Mouse (Mus musculus) heart, postnatal 25 days (tissue): ENCODE results near the gene Rab26. TPM values are rescaled to one million over a fixed set of nuclear protein-coding genes. Genes with fewer than 3 reads are reported as not detected.

Experiments used
- DNase-seq: peaks from one replicate; pipeline ENCODE4 v3.0.0; 2022; ENCODE audit warnings: low spot score
- intact Hi-C: fragments of 180-260 bp; cut with DNase I; formaldehyde crosslinking; loops from one replicate; pipeline ENCODE4 v1.15.1; 2025
- total RNA-seq, 2 experiments: library from RNA; stranded (reverse); gene quantifications; 2 replicates each; pipeline ENCODE4 v1.2.3; 2021

The Rab26 gene
- total RNA-seq, 2 experiments from 2014 or later: not detected

- intact Hi-C loops: no loop called here
- no peak for DNase-seq
Measured at GRCm38 (mm10) chr17:24548921-24549617, 15.1 kb upstream of the Rab26 start.

- intact Hi-C loops: no loop called here
- DNase-seq: no peak
Measured at GRCm38 (mm10) chr17:24548435-24548834, 14.4 kb upstream of the Rab26 start.

- intact Hi-C loops: no loop called here
- no peak for DNase-seq
Measured at GRCm38 (mm10) chr17:24546234-24546633, 12.2 kb upstream of the Rab26 start.

GRCm38 (mm10) chr17:24545247-24545646, 11.2 kb upstream of the Rab26 start:
- no peak for DNase-seq
- intact Hi-C loops: no loop called here

- intact Hi-C loops: no loop called here
- DNase-seq: no peak
Measured at GRCm38 (mm10) chr17:24544613-24545012, 10.6 kb upstream of the Rab26 start.

- intact Hi-C loops: loop anchor here (2.0 kb wide), 2 partner anchors 44 to 114 kb away; no protein-coding TSS in a partner anchor
- DNase-seq: no peak
Measured at GRCm38 (mm10) chr17:24540375-24540774, 6.4 kb upstream of the Rab26 start.

- intact Hi-C loops: loop anchor here (2.0 kb wide), 1 partner anchor 44 kb away; no protein-coding TSS in a partner anchor
- DNase-seq: no peak
Measured at GRCm38 (mm10) chr17:24538950-24539349, 4.9 kb upstream of the Rab26 start.

GRCm38 (mm10) chr17:24537536-24537935, 3.5 kb upstream of the Rab26 start:
- intact Hi-C loops: no loop called here
- DNase-seq: no peak

- no peak for DNase-seq
- intact Hi-C loops: no loop called here
Measured at GRCm38 (mm10) chr17:24535300-24535699, 1.3 kb upstream of the Rab26 start.

- DNase-seq: peak; percentile 70
- intact Hi-C loops: loop anchor here (5.0 kb wide), 1 partner anchor 94 kb away; no protein-coding TSS in a partner anchor
Measured at GRCm38 (mm10) chr17:24533099-24533992, 664 bp downstream of the Rab26 start.

- intact Hi-C loops: loop anchor here (5.0 kb wide), 1 partner anchor 95 kb away; no protein-coding TSS in a partner anchor
- DNase-seq: no peak
Measured at GRCm38 (mm10) chr17:24532045-24532444, 2.0 kb downstream of the Rab26 start.

- intact Hi-C loops: loop anchor here (5.0 kb wide), 1 partner anchor 96 kb away; no protein-coding TSS in a partner anchor
- DNase-seq: no peak
Measured at GRCm38 (mm10) chr17:24531064-24531463, 2.9 kb downstream of the Rab26 start.

- DNase-seq: no peak
- intact Hi-C loops: loop anchor here (5.0 kb wide), 1 partner anchor 97 kb away; no protein-coding TSS in a partner anchor
Measured at GRCm38 (mm10) chr17:24530361-24531050, 3.5 kb downstream of the Rab26 start.

GRCm38 (mm10) chr17:24529883-24530282, 4.1 kb downstream of the Rab26 start:
- DNase-seq: no peak
- intact Hi-C loops: loop anchor here (5.0 kb wide), 4 partner anchors 97 to 187 kb away; partner anchors contain the start of genes Rnf151, Rps2, Slc9a3r2 and Zfp598

- intact Hi-C loops: loop anchor here (5.0 kb wide), 3 partner anchors 123 to 188 kb away; partner anchors contain the start of genes Rnf151, Rps2, Slc9a3r2 and Zfp598
- DNase-seq: no peak
Measured at GRCm38 (mm10) chr17:24529007-24529451, 5.0 kb downstream of the Rab26 start.

- no peak for DNase-seq
- intact Hi-C loops: loop anchor here (5.0 kb wide), 3 partner anchors 124 to 189 kb away; partner anchors contain the start of genes Rnf151, Rps2, Slc9a3r2 and Zfp598
Measured at GRCm38 (mm10) chr17:24528560-24528918, 5.5 kb downstream of the Rab26 start.

GRCm38 (mm10) chr17:24527723-24528559, 6.1 kb downstream of the Rab26 start, which contains the start of gene Traf7:
Traf7 (minus strand) TSS chr17:24527938.
- intact Hi-C loops: loop anchor here (5.0 kb wide), 3 partner anchors 124 to 189 kb away; partner anchors contain the start of genes Rnf151, Rps2, Slc9a3r2 and Zfp598
- DNase-seq: peak; percentile 93

GRCm38 (mm10) chr17:24527315-24527714, 6.7 kb downstream of the Rab26 start:
- intact Hi-C loops: loop anchor here (5.0 kb wide), 3 partner anchors 125 to 190 kb away; partner anchors contain the start of genes Rnf151, Rps2, Slc9a3r2 and Zfp598
- no peak for DNase-seq
